Mouse (Mus musculus): ENCODE data around the gene Pus10. TPM values are rescaled to one million over a fixed set of nuclear protein-coding genes. Genes with fewer than 3 reads are reported as not detected.

Pus10 gene
- 10 to 100 TPM; 18.6 to 21.1 TPM for total RNA-seq (2021)
- long read RNA-seq, experiment 1, partial matches to known transcripts: 1 of 3 reads
- long read RNA-seq, experiment 1, other reads (novel, unspliced or antisense): 1 of 3 reads
- long read RNA-seq, experiment 2, transcript Pus10-202 (18 exons, 3,559 nt): major isoform, 8 of 12 reads
- long read RNA-seq, experiment 2, partial matches to known transcripts: 2 of 12 reads
- long read RNA-seq, experiment 2, other reads (novel, unspliced or antisense): 2 of 12 reads

GRCm38 (mm10) chr11:23665311-23665786 lies at the start of gene Pus10:
TSS of gene Pus10 (plus strand) at chr11:23665674.
- peak within 1 kb of the TSS; percentile 97 for H3K27ac ChIP-seq
- no peak for TF ChIP-seq CTCF (conservative IDR thresholded peaks at IDR 0.05)
- peak within 1 kb of the TSS; percentile 96 for H3K4me3 ChIP-seq
- DNase-seq (ENCODE audit: low spot score in 2 of 2): peak in 1 of 2 experiments; percentile 17

- TF ChIP-seq CTCF (conservative IDR thresholded peaks at IDR 0.05): no peak
- H3K27ac ChIP-seq: no peak overlapping the region
- no peak overlapping the region for H3K4me3 ChIP-seq
- DNase-seq (ENCODE audit: low spot score in 2 of 2): no peak
Measured at GRCm38 (mm10) chr11:23618995-23619394, 46.5 kb upstream of the Pus10 start.

GRCm38 (mm10) chr11:23630664-23631063 lies 34.8 kb upstream of the Pus10 start:
- no peak overlapping the region for H3K4me3 ChIP-seq
- TF ChIP-seq CTCF (conservative IDR thresholded peaks at IDR 0.05): peak; percentile 53
- H3K27ac ChIP-seq: no peak overlapping the region
- DNase-seq (ENCODE audit: low spot score in 2 of 2): no peak

- Histone ChIP-seq H3K27ac (peak within 1 kb of the TSS; percentile 90), H3K4me3 (peak within 1 kb of the TSS; percentile 88)
- DNase-seq (ENCODE audit: low spot score in 2 of 2): peak; percentile 72 to 77
- TF ChIP-seq CTCF (conservative IDR thresholded peaks at IDR 0.05): no peak
Measured at GRCm38 (mm10) chr11:23632945-23633878, 32.3 kb upstream of the Pus10 start, which contains the start of gene 0610010F05Rik. TSS of gene 0610010F05Rik (minus strand) at chr11:23633639.

GRCm38 (mm10) chr11:23633879-23634215 lies 31.6 kb upstream of the Pus10 start:
- TF ChIP-seq CTCF (conservative IDR thresholded peaks at IDR 0.05): no peak
- no peak for DNase-seq (ENCODE audit: low spot score in 2 of 2)
- peak overlapping the region; percentile 88 for H3K4me3 ChIP-seq
- H3K27ac ChIP-seq: peak overlapping the region; percentile 90

GRCm38 (mm10) chr11:23634573-23634972 lies 30.9 kb upstream of the Pus10 start:
- peak in 1 of 2 experiments; percentile 1 for DNase-seq (ENCODE audit: low spot score in 2 of 2)
- no peak for TF ChIP-seq CTCF (conservative IDR thresholded peaks at IDR 0.05)
- no peak overlapping the region for H3K4me3 ChIP-seq
- no peak overlapping the region for H3K27ac ChIP-seq

GRCm38 (mm10) chr11:23647431-23647830 lies 18.0 kb upstream of the Pus10 start:
- Histone ChIP-seq H3K27ac (no peak overlapping the region), H3K4me3 (no peak overlapping the region)
- TF ChIP-seq CTCF (conservative IDR thresholded peaks at IDR 0.05): no peak
- DNase-seq (ENCODE audit: low spot score in 2 of 2): no peak

GRCm38 (mm10) chr11:23647835-23648234 lies 17.6 kb upstream of the Pus10 start:
- no peak for TF ChIP-seq CTCF (conservative IDR thresholded peaks at IDR 0.05)
- DNase-seq (ENCODE audit: low spot score in 2 of 2): no peak
- no peak overlapping the region for H3K4me3 ChIP-seq
- no peak overlapping the region for H3K27ac ChIP-seq

- TF ChIP-seq CTCF (conservative IDR thresholded peaks at IDR 0.05): no peak
- Histone ChIP-seq H3K27ac (no peak overlapping the region), H3K4me3 (no peak overlapping the region)
- no peak for DNase-seq (ENCODE audit: low spot score in 2 of 2)
Measured at GRCm38 (mm10) chr11:23653666-23654065, 11.8 kb upstream of the Pus10 start.

- no peak overlapping the region for H3K27ac ChIP-seq
- DNase-seq (ENCODE audit: low spot score in 2 of 2): no peak
- H3K4me3 ChIP-seq: no peak overlapping the region
- TF ChIP-seq CTCF (conservative IDR thresholded peaks at IDR 0.05): no peak
Measured at GRCm38 (mm10) chr11:23657791-23658190, 7.7 kb upstream of the Pus10 start.

- no peak for TF ChIP-seq CTCF (conservative IDR thresholded peaks at IDR 0.05)
- H3K27ac ChIP-seq: no peak overlapping the region
- no peak for DNase-seq (ENCODE audit: low spot score in 2 of 2)
- no peak overlapping the region for H3K4me3 ChIP-seq
Measured at GRCm38 (mm10) chr11:23664232-23664631, 1.2 kb upstream of the Pus10 start.

- Histone ChIP-seq H3K4me3 (peak within 1 kb of the TSS; percentile 96), H3K27ac (peak within 1 kb of the TSS; percentile 97)
- TF ChIP-seq CTCF (conservative IDR thresholded peaks at IDR 0.05): 0 out of 2 replicates have a peak, but pooled peaks have one; percentile 2
- DNase-seq (ENCODE audit: low spot score in 2 of 2): peak; percentile 89 to 90
Measured at GRCm38 (mm10) chr11:23665798-23666501, 476 bp downstream of the Pus10 start, which contains the start of gene Pex13. TSS of gene Pex13 (minus strand) at chr11:23665959.

Data from layer of hippocampus, adult 2 months (tissue).